Mouse (Mus musculus): ENCODE results near the gene Btbd35f5.
"Not testable (repeated sequence)": the region's sequence is repeated elsewhere in the genome, so short reads cannot be mapped to it uniquely, and the experiment has no call there.

The Btbd35f5 gene

GRCm38 (mm10) chrX:32973597-32973996 is at the start of gene Btbd35f5:
Gene Btbd35f5, plus strand, starts transcription at chrX:32973897.
- DNase-seq = not testable (repeated sequence)

GRCm38 (mm10) chrX:32941468-32941867 is 32.2 kb upstream of the Btbd35f5 start, which contains the start of gene Gm21789:
Gene Gm21789, plus strand, starts transcription at chrX:32941768.
- not testable (repeated sequence) for DNase-seq
